Mouse (Mus musculus) layer of hippocampus, adult 8-10 months (tissue): ENCODE measurements around the gene Hmox1. TPM values are rescaled to one million over a fixed set of nuclear protein-coding genes. Genes with fewer than 3 reads are reported as not detected.

Source experiments
- total RNA-seq, 4 experiments: library from RNA; stranded (reverse); gene quantifications; 2 replicates each; pipeline ENCODE4 v1.2.4; 2022

Hmox1 gene
- total RNA-seq, 4 experiments from 2014 or later: 4.9 to 14.6 (median 9.5) TPM

Other genes with a start within 250 kb of the Hmox1 start
- gene Isx, start 220.4 kb upstream of the Hmox1 start, total RNA-seq: under 1 TPM in 1 of 4 experiments, not detected in 3; 0.26 TPM
- 10 to 100 TPM; 26.2 to 29.8 (median 27.6) TPM for gene Hmgxb4, start 100.3 kb upstream of the Hmox1 start, total RNA-seq
- 10 to 100 TPM; 33.4 to 45.8 (median 37.3) TPM for gene Tom1, start 59.9 kb upstream of the Hmox1 start, total RNA-seq
- 1 to 10 TPM; 6.0 to 7.6 (median 6.4) TPM for gene Mcm5, start 15.9 kb downstream of the Hmox1 start, total RNA-seq
- 10 to 100 TPM; 52.3 to 75.1 (median 64.2) TPM for gene Rasd2, start 120.3 kb downstream of the Hmox1 start, total RNA-seq